Mouse (Mus musculus): ENCODE measurements around the gene Pdx1.

- TF ChIP-seq CTCF (IDR thresholded peaks at IDR 0.05; ENCODE audit: low read depth, low read length) (no peak), POLR2AphosphoS5 (IDR thresholded peaks at IDR 0.05; ENCODE audit: insufficient replicate concordance, low read depth, low read length) (no peak), GATA1 (IDR thresholded peaks at IDR 0.05; ENCODE audit: borderline replicate concordance, low read length) (no peak), TAL1 (conservative IDR thresholded peaks at IDR 0.05; ENCODE audit: low read depth, low read length) (no peak), GATA2 (IDR thresholded peaks at IDR 0.05; ENCODE audit: borderline replicate concordance, low read depth, low read length) (no peak)
These were observed 34.8 kb downstream of the Pdx1 start for GRCm38 (mm10) chr5:147304276-147305155.
